Mouse (Mus musculus) cortical plate, adult 2 months (tissue): ENCODE measurements around the gene Zfp319.

Experiments
- CTCF ChIP-seq: fragments of 200-500 bp; IDR thresholded peaks from 2 replicates; pipeline ENCODE4 v1.5.1; 2011; ENCODE audit warnings: mild to moderate bottlenecking, control low read depth, low read length; ENCODE audit not compliant: insufficient read depth; ENCODE audit errors: extremely low read depth
- POLR2A ChIP-seq: fragments of 200-500 bp; IDR thresholded peaks from 2 replicates; pipeline ENCODE4 v1.6.1; 2011; ENCODE audit warnings: mild to moderate bottlenecking, low read length, control low read depth; ENCODE audit not compliant: insufficient read depth; ENCODE audit errors: extremely low read depth

DNA sequence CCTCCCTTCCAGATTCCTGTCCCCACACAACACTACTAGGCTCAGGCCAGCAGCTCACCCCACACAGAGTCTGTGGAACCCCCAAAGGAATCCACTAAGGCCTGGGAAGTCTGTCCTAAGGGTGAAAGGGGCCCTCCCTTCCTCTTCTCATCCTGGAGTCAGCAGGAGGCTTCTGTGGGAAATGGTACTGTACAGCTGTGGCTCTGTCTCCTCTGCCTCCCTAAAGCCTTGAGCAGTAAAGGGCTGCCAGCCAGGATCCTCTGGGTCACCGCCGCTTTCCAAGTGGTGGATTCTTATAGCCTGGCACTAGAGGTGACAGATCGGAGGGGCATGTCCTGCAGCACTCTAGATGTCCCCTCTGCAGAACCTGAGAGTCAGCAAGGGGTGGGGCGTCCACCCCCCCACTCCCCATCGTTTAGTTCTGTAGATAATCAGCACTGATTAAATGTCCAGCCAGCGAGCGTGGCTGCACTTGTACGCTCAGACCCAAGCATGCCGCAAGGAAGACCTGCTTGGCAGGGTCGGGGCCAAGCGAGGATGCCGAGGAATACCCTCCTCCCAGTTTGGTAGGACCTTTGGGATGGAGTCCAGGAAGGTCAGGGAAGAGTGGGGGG, 41.7 kb upstream of the Zfp319 start:
- TF ChIP-seq CTCF (no peak), POLR2A (no peak)
